Mouse (Mus musculus): ENCODE measurements around the gene Nod2. TPM values are rescaled to one million over a fixed set of nuclear protein-coding genes. Genes with fewer than 3 reads are reported as not detected.

The Nod2 gene
- polyA plus RNA-seq (2016; fragmentation: Nextera tagmentation; extraction: Ambion mirVana) = 0.10 and 0.17 TPM in 2 replicates

DNA sequence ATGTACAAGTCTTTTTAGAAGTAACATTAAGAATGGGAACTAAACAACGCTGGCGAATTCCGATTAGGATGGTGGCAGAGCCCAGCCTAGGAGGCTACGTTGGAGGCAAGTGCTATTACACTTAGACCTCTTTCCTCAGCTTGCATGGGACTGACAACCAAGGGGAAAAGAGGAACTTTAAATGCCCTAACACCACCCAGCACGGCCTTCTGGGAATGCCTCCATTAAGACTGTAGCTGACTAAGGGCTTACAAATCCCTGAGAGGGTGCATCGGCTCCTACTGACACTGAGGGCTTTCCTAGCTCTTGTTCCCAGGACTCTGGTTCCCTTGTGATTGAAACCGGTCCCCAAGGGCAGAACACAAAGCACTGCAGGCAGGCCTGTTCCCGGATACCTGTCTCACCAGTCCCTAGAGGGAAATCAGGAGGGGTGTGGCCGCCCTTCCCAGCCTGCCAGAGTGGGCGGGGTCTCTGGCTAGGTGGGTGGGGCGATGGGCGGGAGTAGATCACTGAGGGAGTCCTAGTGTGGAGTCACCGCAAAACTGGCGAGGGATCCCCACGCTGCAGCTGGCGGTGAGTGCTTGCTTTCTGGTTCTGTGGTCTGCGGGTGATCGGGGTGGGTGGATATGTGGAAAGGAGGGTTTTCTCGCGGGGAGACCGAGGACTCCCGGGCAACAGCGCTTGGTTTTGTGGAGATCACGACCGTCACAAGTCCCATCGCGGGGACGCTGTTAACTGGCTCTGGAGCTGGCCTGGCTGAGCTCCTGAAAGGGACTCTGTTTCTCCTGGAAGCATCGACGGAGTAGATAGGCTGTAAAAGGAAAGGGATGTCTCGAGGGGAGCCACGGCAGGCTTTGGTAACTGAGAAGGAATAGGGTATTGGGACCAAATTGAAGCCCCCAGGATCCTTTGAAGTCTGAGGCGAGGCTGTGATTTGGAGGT, at the start of gene Nod2:
Gene Nod2 (plus strand): TSS at position 479 of the 942 bp plus-strand sequence.
- H3K27me3 ChIP-seq (replicated peaks) = peaks cover 29% of the 10 kb centered on the region
- peaks cover 13% of the 10 kb centered on the region for H3K4me1 ChIP-seq (replicated peaks)
- H3K9me3 ChIP-seq (replicated peaks) = no peaks in the 10 kb centered on the region
- H3K4me3 ChIP-seq = peak within 1 kb of the TSS; percentile 45
- peak; percentile 82; the same call in 1 of the 2 replicates for ATAC-seq (ENCODE audit: insufficient number of reproducible peaks, low FRiP score)
- peak within 1 kb of the TSS; percentile 52 for H3K9ac ChIP-seq
- H3K36me3 ChIP-seq = no peaks in the 10 kb centered on the region
- H3K27ac ChIP-seq (ENCODE audit: poor library complexity, severe bottlenecking) = no peak within 1 kb of the TSS
- peak within 1 kb of the TSS; percentile 82 for H3K4me2 ChIP-seq
- WGBS = 12% methylated on average over 33 of the region's 33 CpGs

DNA sequence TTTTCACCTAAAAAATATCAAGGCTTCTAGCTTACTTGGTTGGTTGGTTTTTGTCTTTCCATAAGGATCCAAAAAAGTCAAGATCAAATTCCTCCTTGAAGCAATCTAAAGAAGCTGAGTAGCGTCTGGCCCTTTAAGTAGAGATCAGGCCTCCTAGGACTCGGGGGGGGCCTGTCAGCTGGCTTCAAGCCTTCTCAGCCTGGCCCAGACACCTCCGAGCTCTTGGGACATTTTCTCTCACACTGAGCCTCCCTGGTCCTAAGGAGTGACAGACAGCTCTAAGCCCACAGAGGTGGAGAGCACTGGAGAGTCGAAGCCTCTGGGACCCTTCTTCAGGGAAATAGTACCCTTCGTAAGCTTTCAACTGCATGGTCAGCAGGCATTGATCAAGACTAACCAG, 48.5 kb upstream of the Nod2 start:
- Histone ChIP-seq H3K9ac (no peak overlapping the region), H3K36me3 (no peaks in the 10 kb centered on the region), H3K4me1 (replicated peaks) (peaks cover 7% of the 10 kb centered on the region), H3K4me2 (no peak overlapping the region), H3K27me3 (replicated peaks) (no peaks in the 10 kb centered on the region; the same call in 1 of the 2 replicates), H3K9me3 (replicated peaks) (peaks cover 4% of the 10 kb centered on the region; the same call in 1 of the 2 replicates), H3K4me3 (no peak overlapping the region), H3K27ac (ENCODE audit: poor library complexity, severe bottlenecking) (no peak overlapping the region)
- ATAC-seq (ENCODE audit: insufficient number of reproducible peaks, low FRiP score) = no peak
- 60% methylated on average over 5 of the region's 5 CpGs for WGBS

DNA sequence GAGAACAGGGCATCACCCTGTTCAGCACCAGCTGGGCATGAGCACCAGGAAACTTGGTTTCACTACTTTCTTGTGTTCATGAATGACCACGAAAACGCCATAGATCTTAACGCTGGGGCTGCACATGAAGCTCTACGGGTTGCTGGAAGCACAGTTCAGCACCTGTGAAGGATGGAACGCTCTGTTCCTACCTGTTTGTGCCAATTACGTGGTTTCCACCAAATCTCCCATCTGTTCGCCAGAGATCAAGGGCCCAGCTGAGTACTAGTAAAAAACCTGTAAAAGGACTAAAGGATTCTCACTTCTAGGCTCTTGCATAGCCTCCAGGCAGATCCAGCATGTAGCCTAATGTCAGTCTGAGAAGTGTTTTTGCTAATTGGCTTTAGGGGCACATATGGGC, 47.6 kb upstream of the Nod2 start:
- no peak overlapping the region for H3K27ac ChIP-seq (ENCODE audit: poor library complexity, severe bottlenecking)

DNA sequence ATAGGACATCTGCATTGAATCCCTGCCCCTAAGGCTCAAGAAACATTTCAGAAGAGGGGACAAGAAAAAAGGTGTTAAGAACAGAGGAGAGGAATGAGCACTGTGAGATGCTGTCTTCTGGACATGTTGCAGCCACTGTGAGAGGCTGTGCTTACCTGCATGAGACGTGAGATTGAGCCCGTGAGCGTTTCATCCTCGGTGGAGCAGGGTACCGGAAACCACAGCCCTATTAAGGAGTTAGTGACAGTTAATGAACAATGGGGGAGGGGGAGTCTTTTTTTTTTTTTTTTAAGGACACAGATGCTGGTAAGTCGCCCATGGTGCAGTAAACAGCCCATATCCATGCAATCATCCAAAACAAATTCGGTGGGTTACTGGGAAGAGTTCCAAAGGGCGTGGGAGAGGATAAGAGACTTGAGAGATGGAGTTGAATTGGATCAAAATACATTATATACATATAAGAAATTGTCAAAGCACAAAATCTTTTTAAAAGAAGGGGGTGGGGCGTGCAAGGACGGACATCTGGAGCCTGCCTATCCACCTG, 43.6 kb upstream of the Nod2 start:
- Histone ChIP-seq H3K27me3 (replicated peaks) (peaks cover 4% of the 10 kb centered on the region; the same call in 1 of the 2 replicates), H3K9ac (0 out of 2 replicates have a peak overlapping the region, but pooled peaks have one; percentile 46), H3K4me2 (peak overlapping the region; percentile 62), H3K4me3 (peak overlapping the region; percentile 24; the same call in 1 of the 2 replicates), H3K4me1 (replicated peaks) (0 out of 2 replicates have a peak, but pooled peaks cover 8% of the 10 kb centered on the region), H3K36me3 (no peaks in the 10 kb centered on the region), H3K27ac (ENCODE audit: poor library complexity, severe bottlenecking) (no peak overlapping the region), H3K9me3 (replicated peaks) (peaks cover 4% of the 10 kb centered on the region; the same call in 1 of the 2 replicates)
- ATAC-seq (ENCODE audit: insufficient number of reproducible peaks, low FRiP score) = no peak
- 15% methylated on average over 10 of the region's 10 CpGs for WGBS

More for the DNA sequence above, 47.6 kb upstream of the Nod2 start:
- no peak overlapping the region for H3K4me3 ChIP-seq
- peaks cover 7% of the 10 kb centered on the region; the same call in 1 of the 2 replicates for H3K4me1 ChIP-seq (replicated peaks)
- H3K9ac ChIP-seq = no peak overlapping the region
- peaks cover 4% of the 10 kb centered on the region; the same call in 1 of the 2 replicates for H3K9me3 ChIP-seq (replicated peaks)
- H3K4me2 ChIP-seq = no peak overlapping the region
- 82% methylated on average over 7 of the region's 7 CpGs for WGBS
- H3K27me3 ChIP-seq (replicated peaks) = no peaks in the 10 kb centered on the region; the same call in 1 of the 2 replicates
- ATAC-seq (ENCODE audit: insufficient number of reproducible peaks, low FRiP score) = no peak
- no peaks in the 10 kb centered on the region for H3K36me3 ChIP-seq

DNA sequence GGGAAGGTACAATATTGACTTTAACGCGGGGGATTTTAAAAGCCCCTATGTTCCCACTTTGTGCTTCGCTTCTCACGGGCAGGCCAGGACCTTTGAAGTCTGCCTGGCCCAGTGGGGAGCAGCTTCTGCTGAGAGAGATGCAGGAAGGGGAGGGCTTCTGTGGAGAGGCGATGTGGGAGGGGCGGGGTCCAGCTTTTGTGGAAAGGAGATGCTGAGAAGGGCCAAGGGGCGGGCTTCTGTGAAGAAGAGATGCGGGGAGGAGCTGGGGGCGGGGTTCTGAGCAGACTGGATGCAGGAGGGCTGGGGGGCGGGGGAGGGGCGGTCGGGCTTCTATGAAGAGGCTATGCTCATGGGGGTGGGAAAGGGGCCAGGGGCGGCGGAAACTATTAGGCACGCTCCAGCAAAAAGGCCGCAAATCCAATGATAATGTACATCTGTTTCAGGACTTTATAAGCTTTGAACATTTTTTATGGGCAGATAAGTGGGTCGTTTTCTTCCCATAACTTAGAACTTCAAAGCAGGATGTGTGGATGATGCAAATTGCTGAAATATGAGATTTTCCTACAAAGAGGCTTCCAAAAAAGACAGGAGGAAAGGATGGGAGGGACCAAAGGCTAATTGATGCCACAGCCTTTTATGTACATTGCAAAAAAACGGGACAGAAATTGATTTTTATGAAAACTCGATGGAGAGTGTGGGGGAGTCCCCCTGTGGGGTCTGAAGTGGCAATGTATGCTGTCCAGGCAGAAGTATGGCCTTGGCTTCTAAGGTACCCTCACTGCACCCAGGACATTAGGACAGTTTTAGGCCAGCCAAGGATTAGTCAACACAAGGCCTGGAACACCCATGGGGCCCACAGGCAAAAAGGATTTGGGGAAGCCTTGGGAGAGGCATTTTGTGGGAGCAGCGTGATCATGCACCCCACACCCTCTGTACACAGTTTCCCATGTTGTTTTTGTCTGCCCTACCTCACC, 42.8 kb upstream of the Nod2 start:
- Histone ChIP-seq H3K9ac (0 out of 2 replicates have a peak overlapping the region, but pooled peaks have one; percentile 46), H3K4me2 (peak overlapping the region; percentile 62), H3K4me3 (peak overlapping the region; percentile 24; the same call in 1 of the 2 replicates), H3K36me3 (no peaks in the 10 kb centered on the region), H3K27me3 (replicated peaks) (0 out of 2 replicates have a peak, but pooled peaks cover 4% of the 10 kb centered on the region), H3K4me1 (replicated peaks) (0 out of 2 replicates have a peak, but pooled peaks cover 8% of the 10 kb centered on the region), H3K27ac (ENCODE audit: poor library complexity, severe bottlenecking) (no peak overlapping the region), H3K9me3 (replicated peaks) (peaks cover 4% of the 10 kb centered on the region; the same call in 1 of the 2 replicates)
- peak; percentile 76 for ATAC-seq (ENCODE audit: insufficient number of reproducible peaks, low FRiP score)
- WGBS = 11% methylated on average over 20 of the region's 20 CpGs

DNA sequence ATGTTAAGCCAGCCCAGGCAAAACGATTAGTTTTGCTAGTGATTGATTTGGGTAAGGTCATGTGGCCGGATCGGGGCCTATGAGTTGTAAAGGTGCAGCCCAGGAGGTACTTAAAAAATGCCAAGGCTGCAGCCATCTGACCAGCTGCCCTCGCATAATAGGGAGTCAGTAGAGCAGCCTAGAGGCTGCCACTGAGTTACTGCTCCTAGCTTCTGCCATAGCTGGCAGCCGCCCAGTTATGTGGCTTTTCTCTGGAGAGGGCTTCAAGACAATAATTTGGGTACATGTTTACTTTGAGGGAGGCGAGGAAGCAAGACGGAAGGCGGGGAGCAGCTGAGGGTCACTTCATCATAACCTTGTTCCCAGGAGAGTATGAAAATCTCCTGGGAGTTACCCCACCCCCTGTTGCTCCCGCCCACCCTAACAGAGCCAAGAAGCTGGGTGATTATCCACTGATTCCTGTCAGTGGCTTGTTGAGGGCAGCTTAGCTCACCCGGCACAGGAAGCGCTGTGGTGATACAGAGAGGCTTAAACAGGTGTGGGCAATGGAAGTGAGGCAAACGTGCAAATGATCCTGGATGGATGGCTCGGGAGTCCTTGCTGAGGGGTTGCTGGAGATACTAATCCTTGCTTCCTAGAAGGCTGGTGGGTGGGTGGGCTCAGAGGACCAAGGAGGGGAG, 41.6 kb upstream of the Nod2 start:
- Histone ChIP-seq H3K36me3 (no peaks in the 10 kb centered on the region), H3K4me1 (replicated peaks) (0 out of 2 replicates have a peak, but pooled peaks cover 8% of the 10 kb centered on the region), H3K9ac (no peak overlapping the region), H3K27ac (ENCODE audit: poor library complexity, severe bottlenecking) (no peak overlapping the region), H3K4me3 (no peak overlapping the region), H3K9me3 (replicated peaks) (peaks cover 4% of the 10 kb centered on the region; the same call in 1 of the 2 replicates), H3K4me2 (no peak overlapping the region), H3K27me3 (replicated peaks) (peaks cover 13% of the 10 kb centered on the region; the same call in 1 of the 2 replicates)
- 53% methylated on average over 13 of the region's 13 CpGs for WGBS
- no peak for ATAC-seq (ENCODE audit: insufficient number of reproducible peaks, low FRiP score)

DNA sequence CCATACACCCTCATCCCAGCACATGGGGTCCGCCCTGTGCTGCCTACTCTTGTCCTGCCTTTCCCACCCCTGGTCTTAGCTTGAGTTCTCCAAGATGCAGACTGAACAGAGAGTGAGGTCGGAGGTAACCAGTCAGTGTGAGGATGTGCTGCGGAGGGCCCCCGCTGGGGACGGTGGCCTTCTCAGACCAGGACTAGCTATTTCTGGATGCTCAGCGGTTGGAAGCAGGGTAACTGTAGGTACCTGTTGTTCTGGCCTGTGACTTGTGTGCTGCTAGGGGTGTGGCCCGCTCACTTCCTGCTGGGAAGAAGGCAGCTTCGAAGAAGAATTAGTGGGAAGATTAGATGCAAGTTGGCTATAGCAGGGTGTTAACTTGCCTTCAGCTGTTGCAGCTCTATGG, 38.1 kb upstream of the Nod2 start:
- no peaks in the 10 kb centered on the region for H3K9me3 ChIP-seq (replicated peaks)
- no peak overlapping the region for H3K4me2 ChIP-seq
- no peak overlapping the region for H3K9ac ChIP-seq
- no peak for ATAC-seq (ENCODE audit: insufficient number of reproducible peaks, low FRiP score)
- H3K27me3 ChIP-seq (replicated peaks) = peaks cover 35% of the 10 kb centered on the region; the same call in 1 of the 2 replicates
- H3K27ac ChIP-seq (ENCODE audit: poor library complexity, severe bottlenecking) = no peak overlapping the region
- H3K36me3 ChIP-seq = no peaks in the 10 kb centered on the region
- H3K4me1 ChIP-seq (replicated peaks) = 0 out of 2 replicates have a peak, but pooled peaks cover 5% of the 10 kb centered on the region
- H3K4me3 ChIP-seq = no peak overlapping the region
- 69% methylated on average over 8 of the region's 8 CpGs for WGBS

DNA sequence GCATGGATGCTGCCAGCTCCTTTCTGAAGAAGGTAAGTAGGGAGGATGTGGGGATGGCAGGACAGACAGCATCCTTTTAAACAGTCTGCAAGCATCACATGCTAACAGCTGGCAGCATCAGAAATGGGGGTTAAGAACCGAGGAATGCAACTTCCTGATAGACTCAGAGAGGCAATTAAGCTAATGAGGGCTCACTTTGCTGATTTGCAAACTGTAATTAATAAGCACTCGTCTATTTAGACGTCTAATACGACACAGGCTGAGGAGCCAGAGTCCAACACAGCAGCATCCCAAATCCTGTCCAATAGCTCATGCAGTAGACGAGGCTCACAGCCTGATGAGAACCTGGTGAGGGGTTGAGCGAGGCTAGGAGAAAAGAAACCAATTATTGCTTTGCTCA, 36.8 kb upstream of the Nod2 start:
- no peak overlapping the region for H3K9ac ChIP-seq
- no peak overlapping the region for H3K4me3 ChIP-seq
- H3K36me3 ChIP-seq = no peaks in the 10 kb centered on the region
- peaks cover 35% of the 10 kb centered on the region for H3K27me3 ChIP-seq (replicated peaks)
- WGBS = 65% methylated on average over 6 of the region's 6 CpGs
- no peaks in the 10 kb centered on the region for H3K4me1 ChIP-seq (replicated peaks)
- no peak for ATAC-seq (ENCODE audit: insufficient number of reproducible peaks, low FRiP score)
- H3K9me3 ChIP-seq (replicated peaks) = no peaks in the 10 kb centered on the region
- no peak overlapping the region for H3K27ac ChIP-seq (ENCODE audit: poor library complexity, severe bottlenecking)
- H3K4me2 ChIP-seq = no peak overlapping the region

DNA sequence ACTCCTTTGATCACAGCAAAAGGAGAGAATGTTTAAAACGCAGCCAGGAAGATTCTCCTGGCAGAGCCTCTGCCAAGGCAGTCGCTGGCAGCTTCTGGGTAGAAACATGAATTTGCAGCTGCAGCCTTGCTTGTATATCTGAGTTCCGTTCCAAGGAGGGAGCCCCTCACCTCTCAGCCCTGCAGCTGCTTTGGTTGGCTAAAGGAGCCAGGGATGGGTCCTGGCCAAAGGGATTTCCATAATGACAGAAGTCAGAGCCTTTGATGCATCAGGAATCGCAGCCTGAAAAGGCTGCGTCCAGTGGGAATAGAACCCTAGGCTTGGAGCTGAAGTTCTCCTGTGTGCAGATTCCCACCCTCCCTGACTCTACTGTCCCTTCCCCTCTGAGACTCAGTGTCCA, 32.1 kb upstream of the Nod2 start:
- WGBS = 64% methylated on average over 5 of the region's 5 CpGs
- H3K27me3 ChIP-seq (replicated peaks) = peaks cover 53% of the 10 kb centered on the region
- no peak overlapping the region for H3K27ac ChIP-seq (ENCODE audit: poor library complexity, severe bottlenecking)
- H3K4me2 ChIP-seq = no peak overlapping the region
- no peak overlapping the region for H3K9ac ChIP-seq
- H3K36me3 ChIP-seq = no peaks in the 10 kb centered on the region
- no peaks in the 10 kb centered on the region for H3K4me1 ChIP-seq (replicated peaks)
- no peak overlapping the region for H3K4me3 ChIP-seq
- H3K9me3 ChIP-seq (replicated peaks) = no peaks in the 10 kb centered on the region
- ATAC-seq (ENCODE audit: insufficient number of reproducible peaks, low FRiP score) = no peak

DNA sequence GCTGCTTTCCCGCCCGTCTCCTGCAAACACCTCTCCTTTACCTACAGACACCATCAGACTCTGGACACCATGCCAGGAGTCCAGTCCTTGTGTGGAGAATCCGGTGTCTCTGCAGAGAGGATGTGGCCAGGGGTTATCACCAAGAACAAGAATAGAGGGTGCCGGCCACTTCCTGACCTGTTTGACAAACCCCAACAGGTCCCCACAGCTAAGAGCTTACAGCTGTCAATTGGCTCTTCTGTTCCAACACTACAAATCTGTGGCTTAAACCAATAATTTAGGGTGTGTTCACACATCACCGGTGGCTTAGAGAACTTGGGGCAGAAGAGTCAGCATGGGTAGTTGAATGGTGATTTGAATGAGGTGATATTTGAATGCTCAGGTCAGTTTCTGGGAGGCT, 28.5 kb upstream of the Nod2 start:
- whole genome bisulfite sequencing = 53% methylated on average over 5 of the region's 5 CpGs
- no peak overlapping the region for H3K4me3 ChIP-seq
- no peak overlapping the region for H3K4me2 ChIP-seq
- H3K9ac ChIP-seq = no peak overlapping the region
- H3K27me3 ChIP-seq (replicated peaks) = peaks cover 53% of the 10 kb centered on the region
- H3K27ac ChIP-seq (ENCODE audit: poor library complexity, severe bottlenecking) = no peak overlapping the region
- no peaks in the 10 kb centered on the region for H3K4me1 ChIP-seq (replicated peaks)
- H3K9me3 ChIP-seq (replicated peaks) = no peaks in the 10 kb centered on the region
- H3K36me3 ChIP-seq = no peaks in the 10 kb centered on the region
- ATAC-seq (ENCODE audit: insufficient number of reproducible peaks, low FRiP score) = no peak
